Mouse (Mus musculus): ENCODE measurements around the gene Snx13. TPM values are rescaled to one million over a fixed set of nuclear protein-coding genes. Genes with fewer than 3 reads are reported as not detected.

Gene Snx13
- polyA plus RNA-seq, 1 experiment from 2014 or later = 26.8 TPM

DNA sequence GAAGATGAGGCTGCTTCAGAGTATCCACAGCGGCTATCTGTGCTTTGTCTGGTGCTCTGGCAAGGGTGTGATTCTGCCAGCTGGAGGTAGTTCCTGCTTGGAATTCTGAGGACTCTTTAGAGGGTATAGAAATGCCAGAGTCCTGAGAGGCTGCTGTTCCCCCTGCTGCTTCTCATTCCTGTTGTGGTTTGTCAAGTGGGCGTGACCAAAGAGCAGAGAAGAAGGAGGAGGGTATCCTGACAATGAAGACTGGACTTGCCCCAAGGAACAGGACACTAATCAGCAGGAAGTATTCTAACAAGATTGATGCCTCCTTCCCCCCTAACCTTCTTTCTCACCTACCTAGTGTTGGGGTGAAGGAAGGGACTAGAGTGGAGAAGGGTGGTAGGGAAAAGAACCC is 33.0 kb upstream of the Snx13 start:
- no peak for ATAC-seq (replicated peaks; ENCODE audit: insufficient number of reproducible peaks, low FRiP score, low TSS enrichment)
- H3K9ac ChIP-seq (ENCODE audit: low read depth, low read length) = no peak overlapping the region
- no peaks in the 10 kb centered on the region for H3K4me1 ChIP-seq (ENCODE audit: control insufficient read depth, insufficient read depth, low read length)
- no peak overlapping the region for H3K4me3 ChIP-seq (ENCODE audit: low read depth, low read length)
- no peaks in the 10 kb centered on the region for H3K36me3 ChIP-seq (ENCODE audit: control insufficient read depth, insufficient read depth, low read length)
- H3K27me3 ChIP-seq (ENCODE audit: control insufficient read depth, insufficient read depth, low read length) = no peaks in the 10 kb centered on the region
- no peak overlapping the region for H3K4me2 ChIP-seq
- no peak overlapping the region for H3K27ac ChIP-seq (ENCODE audit: low read depth, low read length)
- no peaks in the 10 kb centered on the region for H3K9me3 ChIP-seq (replicated peaks; ENCODE audit: control insufficient read depth, low read length)
- WGBS (ENCODE audit: insufficient replicate concordance) = 46% methylated on average over 2 of the region's 2 CpGs

DNA sequence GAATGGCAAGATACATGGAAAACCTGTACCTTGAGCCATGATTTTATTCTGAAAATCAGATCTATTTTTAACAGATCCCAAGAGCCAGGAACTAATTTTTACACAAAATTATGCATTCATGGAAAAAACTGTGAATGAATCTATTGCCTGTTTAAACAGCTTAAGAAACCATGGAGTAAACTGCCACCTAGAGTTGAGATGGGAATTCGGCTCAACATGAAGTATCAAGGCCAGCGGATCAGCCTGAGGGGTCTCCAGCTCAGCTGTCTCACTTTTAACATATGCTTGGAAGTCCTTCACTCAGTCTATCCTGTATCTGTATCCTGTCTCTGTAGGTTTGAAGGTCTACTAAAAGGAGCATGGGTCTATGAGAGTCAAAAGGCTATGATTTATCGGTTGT is 30.9 kb upstream of the Snx13 start:
- no peak overlapping the region for H3K4me2 ChIP-seq
- no peaks in the 10 kb centered on the region for H3K4me1 ChIP-seq (ENCODE audit: control insufficient read depth, insufficient read depth, low read length)
- no peaks in the 10 kb centered on the region for H3K36me3 ChIP-seq (ENCODE audit: control insufficient read depth, insufficient read depth, low read length)
- no peak overlapping the region for H3K4me3 ChIP-seq (ENCODE audit: low read depth, low read length)
- H3K9me3 ChIP-seq (replicated peaks; ENCODE audit: control insufficient read depth, low read length) = no peaks in the 10 kb centered on the region
- H3K27me3 ChIP-seq (ENCODE audit: control insufficient read depth, insufficient read depth, low read length) = no peaks in the 10 kb centered on the region
- ATAC-seq (replicated peaks; ENCODE audit: insufficient number of reproducible peaks, low FRiP score, low TSS enrichment) = no peak
- H3K9ac ChIP-seq (ENCODE audit: low read depth, low read length) = no peak overlapping the region
- H3K27ac ChIP-seq (ENCODE audit: low read depth, low read length) = no peak overlapping the region
- WGBS (ENCODE audit: insufficient replicate concordance) = 58% methylated on average over 3 of the region's 3 CpGs

DNA sequence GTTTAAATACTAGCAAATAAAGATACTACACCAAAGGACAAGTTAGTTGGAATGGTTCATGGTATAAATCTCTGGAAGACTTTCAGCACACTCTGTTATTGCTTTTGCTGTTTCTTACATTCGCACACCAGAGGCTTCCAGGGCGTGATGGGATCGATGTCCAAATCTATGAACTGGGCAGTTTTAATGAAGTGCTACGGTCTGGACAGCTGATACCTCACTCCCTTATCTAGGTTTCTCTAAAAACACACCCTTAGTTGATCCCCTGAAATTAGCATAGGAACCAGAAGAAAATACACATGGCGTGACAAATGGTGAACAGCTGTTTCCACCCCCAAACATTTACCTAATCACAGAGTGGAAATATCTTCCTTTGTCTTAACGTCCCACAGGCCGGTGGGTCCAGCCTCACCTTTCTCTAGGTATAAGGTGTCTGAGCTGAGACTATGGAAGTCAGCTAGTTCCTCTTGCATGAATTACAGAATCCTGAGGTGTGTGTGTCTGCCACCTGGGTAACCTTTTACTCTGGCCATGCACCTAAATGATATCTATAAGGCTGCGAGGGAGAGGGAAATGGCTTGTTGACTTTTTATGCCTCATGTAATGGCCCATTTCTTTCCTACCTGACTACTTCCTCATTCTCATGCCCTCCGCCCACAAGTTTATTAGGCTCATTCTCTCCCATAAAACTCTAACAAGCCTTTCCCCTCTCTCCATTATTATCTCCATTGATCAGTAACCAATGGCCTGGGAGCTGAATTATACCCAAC is 30.3 kb upstream of the Snx13 start:
- Histone ChIP-seq H3K36me3 (ENCODE audit: control insufficient read depth, insufficient read depth, low read length) (no peaks in the 10 kb centered on the region), H3K27ac (ENCODE audit: low read depth, low read length) (no peak overlapping the region), H3K4me2 (no peak overlapping the region), H3K27me3 (ENCODE audit: control insufficient read depth, insufficient read depth, low read length) (no peaks in the 10 kb centered on the region), H3K4me1 (ENCODE audit: control insufficient read depth, insufficient read depth, low read length) (no peaks in the 10 kb centered on the region), H3K9ac (ENCODE audit: low read depth, low read length) (no peak overlapping the region), H3K9me3 (replicated peaks; ENCODE audit: control insufficient read depth, low read length) (no peaks in the 10 kb centered on the region), H3K4me3 (ENCODE audit: low read depth, low read length) (no peak overlapping the region)
- WGBS (ENCODE audit: insufficient replicate concordance) = 75% methylated on average over 9 of the region's 9 CpGs
- ATAC-seq (replicated peaks; ENCODE audit: insufficient number of reproducible peaks, low FRiP score, low TSS enrichment) = no peak

- no peaks in the 10 kb centered on the region for H3K27me3 ChIP-seq (ENCODE audit: control insufficient read depth, insufficient read depth, low read length)
- H3K27ac ChIP-seq (ENCODE audit: low read depth, low read length) = no peak overlapping the region
- 80% methylated on average over 9 of the region's 9 CpGs for WGBS (ENCODE audit: insufficient replicate concordance)
- H3K4me3 ChIP-seq (ENCODE audit: low read depth, low read length) = no peak overlapping the region
- H3K9ac ChIP-seq (ENCODE audit: low read depth, low read length) = no peak overlapping the region
- no peak overlapping the region for H3K4me2 ChIP-seq
- no peak for ATAC-seq (replicated peaks; ENCODE audit: insufficient number of reproducible peaks, low FRiP score, low TSS enrichment)
- no peaks in the 10 kb centered on the region for H3K4me1 ChIP-seq (ENCODE audit: control insufficient read depth, insufficient read depth, low read length)
- H3K36me3 ChIP-seq (ENCODE audit: control insufficient read depth, insufficient read depth, low read length) = no peaks in the 10 kb centered on the region
- H3K9me3 ChIP-seq (replicated peaks; ENCODE audit: control insufficient read depth, low read length) = no peaks in the 10 kb centered on the region
Measured at GRCm38 (mm10) chr12:35018679-35019237, 28.2 kb upstream of the Snx13 start.

DNA sequence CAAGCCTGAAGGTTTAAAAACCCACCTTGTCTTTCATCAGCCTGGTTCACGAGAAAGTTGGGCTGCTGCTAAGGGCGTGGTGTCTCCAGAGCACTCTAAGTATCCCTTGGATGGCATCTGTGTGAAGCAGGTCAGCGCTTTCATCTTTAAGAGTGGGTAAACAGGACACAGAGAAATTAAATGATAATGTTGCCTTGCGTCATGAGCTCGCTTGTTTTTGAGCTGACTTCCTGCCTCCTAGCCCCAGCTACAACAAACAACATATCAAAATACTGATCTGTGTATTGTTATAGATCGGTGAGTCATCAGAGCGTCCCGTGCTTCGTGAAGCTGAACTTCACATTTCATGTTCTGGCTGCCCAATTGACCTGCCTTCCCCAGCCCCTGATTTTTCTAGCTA is 25.7 kb upstream of the Snx13 start:
- no peak for ATAC-seq (replicated peaks; ENCODE audit: insufficient number of reproducible peaks, low FRiP score, low TSS enrichment)

GRCm38 (mm10) chr12:35022066-35022465 is 24.9 kb upstream of the Snx13 start:
- Histone ChIP-seq H3K36me3 (ENCODE audit: control insufficient read depth, insufficient read depth, low read length) (no peaks in the 10 kb centered on the region), H3K27ac (ENCODE audit: low read depth, low read length) (no peak overlapping the region), H3K9me3 (replicated peaks; ENCODE audit: control insufficient read depth, low read length) (no peaks in the 10 kb centered on the region), H3K4me2 (no peak overlapping the region), H3K9ac (ENCODE audit: low read depth, low read length) (no peak overlapping the region), H3K4me1 (ENCODE audit: control insufficient read depth, insufficient read depth, low read length) (no peaks in the 10 kb centered on the region), H3K4me3 (ENCODE audit: low read depth, low read length) (no peak overlapping the region), H3K27me3 (ENCODE audit: control insufficient read depth, insufficient read depth, low read length) (no peaks in the 10 kb centered on the region)
- no peak for ATAC-seq (replicated peaks; ENCODE audit: insufficient number of reproducible peaks, low FRiP score, low TSS enrichment)
- WGBS (ENCODE audit: insufficient replicate concordance) = 49% methylated on average over 10 of the region's 10 CpGs

More for the DNA sequence above, 25.7 kb upstream of the Snx13 start:
- Histone ChIP-seq H3K9ac (ENCODE audit: low read depth, low read length) (no peak overlapping the region), H3K9me3 (replicated peaks; ENCODE audit: control insufficient read depth, low read length) (no peaks in the 10 kb centered on the region), H3K27ac (ENCODE audit: low read depth, low read length) (no peak overlapping the region), H3K4me3 (ENCODE audit: low read depth, low read length) (no peak overlapping the region), H3K4me1 (ENCODE audit: control insufficient read depth, insufficient read depth, low read length) (no peaks in the 10 kb centered on the region), H3K27me3 (ENCODE audit: control insufficient read depth, insufficient read depth, low read length) (no peaks in the 10 kb centered on the region), H3K36me3 (ENCODE audit: control insufficient read depth, insufficient read depth, low read length) (no peaks in the 10 kb centered on the region), H3K4me2 (no peak overlapping the region)
- 74% methylated on average over 9 of the region's 9 CpGs for WGBS (ENCODE audit: insufficient replicate concordance)

DNA sequence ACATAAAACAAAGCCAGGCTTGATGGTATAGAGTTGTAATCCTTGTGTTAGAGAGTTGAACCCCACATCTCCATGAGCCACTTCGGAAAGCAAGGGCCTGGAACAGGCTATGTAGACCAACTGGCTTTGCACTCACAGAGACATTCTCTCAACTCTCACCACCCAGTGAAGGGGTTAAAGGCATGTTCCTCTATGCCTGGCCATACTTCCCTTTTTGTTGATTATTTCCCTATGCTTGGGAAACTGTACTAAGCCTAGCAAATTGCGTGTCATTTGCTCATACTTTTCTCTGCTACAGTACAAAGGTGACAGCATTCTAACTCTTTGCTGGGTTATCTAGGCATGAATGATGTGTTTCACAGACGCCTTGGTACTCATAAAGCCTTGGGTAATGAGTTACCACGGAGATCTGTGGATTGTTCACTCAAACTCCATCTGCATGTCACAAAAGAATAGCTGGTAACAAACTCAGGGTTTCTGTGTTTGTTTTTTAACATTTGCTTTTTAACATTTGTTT is 21.0 kb upstream of the Snx13 start:
- Histone ChIP-seq H3K27ac (ENCODE audit: low read depth, low read length) (no peak overlapping the region), H3K36me3 (ENCODE audit: control insufficient read depth, insufficient read depth, low read length) (no peaks in the 10 kb centered on the region), H3K27me3 (ENCODE audit: control insufficient read depth, insufficient read depth, low read length) (no peaks in the 10 kb centered on the region), H3K4me1 (ENCODE audit: control insufficient read depth, insufficient read depth, low read length) (no peaks in the 10 kb centered on the region), H3K4me3 (ENCODE audit: low read depth, low read length) (no peak overlapping the region), H3K9me3 (replicated peaks; ENCODE audit: control insufficient read depth, low read length) (no peaks in the 10 kb centered on the region), H3K4me2 (no peak overlapping the region), H3K9ac (ENCODE audit: low read depth, low read length) (no peak overlapping the region)
- no peak for ATAC-seq (replicated peaks; ENCODE audit: insufficient number of reproducible peaks, low FRiP score, low TSS enrichment)
- 66% methylated on average over 4 of the region's 4 CpGs for WGBS (ENCODE audit: insufficient replicate concordance)

GRCm38 (mm10) chr12:35027533-35027932 is 19.5 kb upstream of the Snx13 start:
- no peaks in the 10 kb centered on the region for H3K9me3 ChIP-seq (replicated peaks; ENCODE audit: control insufficient read depth, low read length)
- no peak overlapping the region for H3K9ac ChIP-seq (ENCODE audit: low read depth, low read length)
- H3K4me1 ChIP-seq (ENCODE audit: control insufficient read depth, insufficient read depth, low read length) = no peaks in the 10 kb centered on the region
- no peak for ATAC-seq (replicated peaks; ENCODE audit: insufficient number of reproducible peaks, low FRiP score, low TSS enrichment)
- H3K4me3 ChIP-seq (ENCODE audit: low read depth, low read length) = no peak overlapping the region
- H3K4me2 ChIP-seq = no peak overlapping the region
- no peak overlapping the region for H3K27ac ChIP-seq (ENCODE audit: low read depth, low read length)
- WGBS (ENCODE audit: insufficient replicate concordance) = 82% methylated on average over 1 of the region's 1 CpGs
- no peaks in the 10 kb centered on the region for H3K36me3 ChIP-seq (ENCODE audit: control insufficient read depth, insufficient read depth, low read length)
- H3K27me3 ChIP-seq (ENCODE audit: control insufficient read depth, insufficient read depth, low read length) = no peaks in the 10 kb centered on the region
